Mouse (Mus musculus): ENCODE measurements around the gene Idi1. TPM values are rescaled to one million over a fixed set of nuclear protein-coding genes. Genes with fewer than 3 reads are reported as not detected.
"Not testable (repeated sequence)": the region's sequence is repeated elsewhere in the genome, so short reads cannot be mapped to it uniquely, and the experiment has no call there.

The Idi1 gene
- 25.7 and 30.0 TPM in 2 replicates for total RNA-seq (2014; fragmentation: Nextera tagmentation)
- total RNA-seq (2017) = 64.9 and 102 TPM in 2 replicates

DNA sequence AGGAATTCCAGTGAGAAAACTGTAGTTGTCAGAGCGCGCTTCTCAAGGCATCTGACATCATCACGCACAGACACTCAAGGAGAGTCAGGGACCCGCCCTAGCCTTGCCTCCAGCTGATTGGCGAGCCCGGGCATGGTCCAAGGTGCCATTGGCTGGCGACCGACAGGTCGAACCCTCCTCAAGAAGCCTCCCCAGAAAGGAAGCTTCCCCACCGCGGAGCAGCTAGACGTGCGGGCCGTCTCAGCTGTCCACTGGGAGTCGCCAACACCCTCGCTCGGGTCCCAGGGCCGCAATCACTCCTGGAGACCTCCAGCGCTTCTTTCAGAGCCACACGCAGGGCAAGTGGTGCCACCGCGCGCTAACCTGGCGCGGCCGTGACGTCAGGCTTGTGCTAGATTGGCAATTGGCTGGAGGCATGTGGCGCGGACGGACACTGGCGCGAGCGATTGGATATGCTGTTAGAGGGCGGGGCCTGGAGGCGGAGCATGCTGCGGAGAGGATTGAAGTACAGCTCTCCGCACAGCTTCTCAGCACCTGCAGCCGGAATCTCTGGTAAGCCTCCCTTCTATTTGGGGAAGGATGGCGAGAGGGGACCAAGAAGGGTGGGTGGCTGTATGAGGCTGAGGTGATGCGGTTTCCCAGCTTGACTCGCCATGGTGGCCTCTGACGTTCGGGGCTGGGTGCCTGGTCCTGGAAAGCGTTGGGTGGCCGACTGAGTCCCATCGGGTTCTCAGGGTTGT lies at the start of gene Idi1:
Gene Idi1, plus strand, starts transcription at position 57 of the 740 bp plus-strand sequence.
- peak; percentile 98 for ATAC-seq (replicated peaks; ENCODE audit: low FRiP score, low TSS enrichment, poor library complexity, severe bottlenecking)

DNA sequence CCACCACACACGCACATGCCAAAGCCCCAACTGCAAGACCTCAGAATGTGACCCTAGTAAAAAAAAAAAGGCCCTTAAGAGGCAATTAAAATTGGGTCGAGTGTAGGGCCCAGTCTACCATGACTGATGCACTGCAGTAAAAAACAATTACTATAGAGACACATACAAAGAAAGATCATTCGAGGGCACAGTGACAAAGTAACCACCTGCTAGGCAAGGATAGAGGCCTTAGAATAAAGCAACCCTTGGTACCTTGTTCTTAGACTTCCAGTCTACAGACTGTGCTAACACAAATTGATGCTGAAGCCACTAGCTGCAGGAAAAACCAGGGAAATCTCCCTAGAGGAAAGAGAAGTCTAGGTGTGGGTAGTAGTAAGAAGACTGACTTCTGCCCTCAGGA lies 46.9 kb upstream of the Idi1 start:
- no peak for ATAC-seq (replicated peaks; ENCODE audit: low FRiP score, low TSS enrichment, poor library complexity, severe bottlenecking)

- no peak for ATAC-seq (replicated peaks; ENCODE audit: low FRiP score, low TSS enrichment, poor library complexity, severe bottlenecking)
These were observed 46.2 kb upstream of the Idi1 start for GRCm38 (mm10) chr13:8839111-8839510.

DNA sequence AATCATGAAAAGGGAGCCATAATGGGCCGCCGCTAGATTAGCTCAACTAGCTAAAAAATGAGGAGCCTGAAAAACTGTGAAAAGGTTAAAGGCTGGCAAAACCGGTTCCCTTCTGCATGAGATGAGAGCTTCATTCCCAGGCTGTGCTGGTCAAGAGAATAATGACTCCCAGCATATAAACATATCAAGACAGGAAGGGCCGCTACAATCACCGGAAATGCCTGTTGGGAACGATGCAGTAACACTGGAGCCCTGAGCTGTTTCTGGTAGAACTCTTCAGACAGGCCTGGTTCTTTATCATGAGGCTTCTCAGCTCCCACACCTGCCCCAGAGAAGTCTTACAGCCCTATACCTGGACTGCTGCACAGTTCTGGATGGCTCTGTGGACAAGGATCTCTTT lies 45.4 kb upstream of the Idi1 start:
- no peak for ATAC-seq (replicated peaks; ENCODE audit: low FRiP score, low TSS enrichment, poor library complexity, severe bottlenecking)

DNA sequence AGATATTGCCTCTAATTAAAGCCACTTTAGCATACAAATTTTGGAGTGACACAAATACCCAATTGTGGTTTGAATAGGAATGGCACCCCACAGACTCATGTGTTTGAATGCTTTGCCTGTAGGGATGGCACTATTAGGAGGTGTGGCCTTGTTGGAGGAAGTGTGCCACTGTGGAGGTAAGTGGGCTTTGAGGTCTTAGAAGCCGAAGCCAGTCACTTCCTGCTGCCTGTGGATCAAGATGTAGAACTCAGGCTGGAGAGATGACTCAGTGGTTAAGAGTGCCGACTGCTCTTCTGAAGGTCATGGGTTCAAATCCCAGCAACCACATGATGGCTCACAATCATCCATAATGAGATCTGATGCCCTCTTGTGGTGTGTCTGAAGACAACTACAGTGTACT lies 44.4 kb upstream of the Idi1 start:
- no peak for ATAC-seq (replicated peaks; ENCODE audit: low FRiP score, low TSS enrichment, poor library complexity, severe bottlenecking)

GRCm38 (mm10) chr13:8841846-8842245 lies 43.5 kb upstream of the Idi1 start:
- not testable (repeated sequence) for ATAC-seq (replicated peaks; ENCODE audit: low FRiP score, low TSS enrichment, poor library complexity, severe bottlenecking)

GRCm38 (mm10) chr13:8842273-8842672 lies 43.0 kb upstream of the Idi1 start:
- ATAC-seq (replicated peaks; ENCODE audit: low FRiP score, low TSS enrichment, poor library complexity, severe bottlenecking) = no peak

GRCm38 (mm10) chr13:8847702-8848101 lies 37.6 kb upstream of the Idi1 start:
- ATAC-seq (replicated peaks; ENCODE audit: low FRiP score, low TSS enrichment, poor library complexity, severe bottlenecking) = peak; percentile 86

- ATAC-seq (replicated peaks; ENCODE audit: low FRiP score, low TSS enrichment, poor library complexity, severe bottlenecking) = peak; percentile 97
These were observed 36.0 kb upstream of the Idi1 start for GRCm38 (mm10) chr13:8849311-8849710.

DNA sequence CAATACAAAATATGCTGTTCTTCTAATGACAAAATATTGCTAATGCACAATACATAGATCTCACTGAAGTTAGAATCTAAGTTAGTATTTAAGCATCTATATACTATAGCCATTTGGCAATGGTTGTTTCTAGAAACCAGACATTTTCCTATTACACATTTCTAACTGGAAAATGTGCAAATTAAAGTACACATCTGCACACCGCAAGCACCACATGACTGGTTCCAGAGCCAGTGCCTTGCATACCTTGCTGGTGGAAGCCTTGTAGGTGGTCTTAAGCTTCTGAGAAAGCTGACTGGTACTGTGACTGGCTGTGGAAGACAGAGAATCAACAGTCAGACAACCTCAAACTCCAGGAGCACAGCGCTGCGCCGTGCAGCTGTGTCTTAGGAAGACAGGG lies 31.9 kb upstream of the Idi1 start:
- no peak for ATAC-seq (replicated peaks; ENCODE audit: low FRiP score, low TSS enrichment, poor library complexity, severe bottlenecking)

DNA sequence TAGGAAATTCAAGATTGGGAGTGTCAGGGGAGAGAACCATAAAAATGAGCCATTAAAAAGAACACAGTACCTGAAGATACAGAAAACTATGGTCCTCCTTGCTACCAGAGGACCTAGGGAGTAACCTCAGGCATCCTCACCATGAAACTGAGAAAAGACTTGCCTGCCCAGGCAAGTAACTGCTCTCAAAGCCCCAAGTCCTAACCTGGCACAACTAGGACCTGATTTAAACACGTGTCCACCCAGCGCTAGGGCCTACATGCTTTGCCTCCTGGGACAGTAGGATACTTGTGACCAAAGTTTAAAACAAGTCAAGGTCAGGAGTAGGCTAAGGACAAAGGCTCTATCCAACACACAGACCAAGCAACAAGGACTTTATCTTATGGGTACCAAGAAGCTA lies 30.5 kb upstream of the Idi1 start:
- ATAC-seq (replicated peaks; ENCODE audit: low FRiP score, low TSS enrichment, poor library complexity, severe bottlenecking) = no peak

GRCm38 (mm10) chr13:8858453-8858852 lies 26.8 kb upstream of the Idi1 start:
- peak; percentile 80 for ATAC-seq (replicated peaks; ENCODE audit: low FRiP score, low TSS enrichment, poor library complexity, severe bottlenecking)

- ATAC-seq (replicated peaks; ENCODE audit: low FRiP score, low TSS enrichment, poor library complexity, severe bottlenecking) = no peak
These were observed 24.4 kb upstream of the Idi1 start for GRCm38 (mm10) chr13:8860861-8861260.

GRCm38 (mm10) chr13:8864990-8865389 lies 20.3 kb upstream of the Idi1 start:
- ATAC-seq (replicated peaks; ENCODE audit: low FRiP score, low TSS enrichment, poor library complexity, severe bottlenecking) = no peak

DNA sequence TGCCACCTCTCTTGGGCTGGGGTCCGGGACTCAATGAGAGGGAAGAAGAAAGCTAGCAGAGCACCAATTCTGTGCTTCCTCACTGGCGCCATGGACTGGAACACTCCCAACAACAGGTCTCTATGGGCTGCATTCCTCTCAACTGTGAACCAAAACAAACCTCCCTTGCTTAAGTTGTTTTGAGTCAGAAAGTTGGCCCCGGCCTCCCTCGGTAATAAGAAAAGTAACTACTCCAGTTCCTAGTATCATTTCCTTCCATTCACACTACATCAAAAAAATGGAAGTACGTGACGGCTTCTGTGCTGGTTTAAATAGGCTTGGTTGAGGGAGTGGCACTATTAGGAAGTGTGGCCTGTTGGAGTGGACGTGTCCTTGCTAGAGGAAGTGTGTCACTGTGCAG lies 18.7 kb upstream of the Idi1 start:
- no peak for ATAC-seq (replicated peaks; ENCODE audit: low FRiP score, low TSS enrichment, poor library complexity, severe bottlenecking)

DNA sequence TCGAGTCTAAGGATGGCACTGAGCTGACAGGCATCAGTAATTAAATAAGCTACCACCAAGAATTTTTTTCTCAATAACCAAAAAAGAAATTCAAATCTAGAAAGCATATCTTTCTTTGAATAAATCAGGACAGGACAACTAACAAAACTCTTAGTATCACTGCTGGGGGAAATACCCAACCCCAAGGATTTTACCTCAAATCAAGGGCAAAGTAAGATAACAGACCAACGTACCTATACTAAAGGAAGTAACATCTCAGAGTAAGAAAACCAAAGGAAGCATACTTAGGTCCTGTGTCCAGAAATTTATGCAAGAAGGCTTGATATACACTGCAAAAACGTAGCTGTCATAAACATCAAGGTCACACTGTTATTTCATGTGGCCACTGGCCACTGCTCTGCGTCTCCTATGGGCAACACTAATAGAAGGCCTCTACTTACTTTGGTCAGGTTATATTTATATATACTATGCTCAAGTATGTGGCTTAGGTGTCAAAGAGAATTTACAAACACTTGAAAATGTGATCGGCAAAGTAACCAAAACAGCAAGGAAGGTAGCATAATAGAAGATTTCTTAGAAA lies 15.6 kb upstream of the Idi1 start:
- ATAC-seq (replicated peaks; ENCODE audit: low FRiP score, low TSS enrichment, poor library complexity, severe bottlenecking) = no peak

DNA sequence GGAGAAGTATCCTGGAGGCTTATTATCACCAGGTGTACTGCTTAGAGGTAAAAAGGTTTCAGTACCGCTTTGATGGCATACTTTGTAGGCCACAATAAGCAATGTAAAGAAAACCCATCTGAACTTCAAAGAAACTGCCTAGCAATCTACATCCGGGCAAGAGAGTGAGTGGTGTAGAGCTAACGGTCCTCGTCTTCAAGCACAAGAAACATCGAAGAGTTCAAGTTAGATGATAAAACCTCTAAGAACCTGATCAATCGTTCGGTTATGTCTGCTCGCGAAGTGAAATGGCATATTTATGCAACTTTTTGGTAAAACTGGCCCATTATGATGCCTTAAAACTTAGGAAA lies 15.2 kb upstream of the Idi1 start:
- ATAC-seq (replicated peaks; ENCODE audit: low FRiP score, low TSS enrichment, poor library complexity, severe bottlenecking) = no peak

GRCm38 (mm10) chr13:8870510-8871313 lies 14.6 kb upstream of the Idi1 start:
- peak; percentile 90 for ATAC-seq (replicated peaks; ENCODE audit: low FRiP score, low TSS enrichment, poor library complexity, severe bottlenecking)

- peak; percentile 67 for ATAC-seq (replicated peaks; ENCODE audit: low FRiP score, low TSS enrichment, poor library complexity, severe bottlenecking)
These were observed 13.9 kb upstream of the Idi1 start, which contains the start of gene Wdr37 for GRCm38 (mm10) chr13:8871314-8871962. Wdr37 (minus strand) TSS chr13:8871909.

- ATAC-seq (replicated peaks; ENCODE audit: low FRiP score, low TSS enrichment, poor library complexity, severe bottlenecking) = no peak
These were observed 11.5 kb upstream of the Idi1 start for GRCm38 (mm10) chr13:8873776-8874175.

All from megakaryocyte-erythroid progenitor cell, adult 5-6 weeks (primary cell).